Mouse (Mus musculus) layer of hippocampus, postnatal 10 days (tissue): Measurements from ENCODE around the gene Lysmd3. TPM values are rescaled to one million over a fixed set of nuclear protein-coding genes. Genes with fewer than 3 reads are reported as not detected.

Source experiments
- total RNA-seq, 2 experiments: library from RNA; stranded (reverse); gene quantifications; 2 replicates each; pipeline ENCODE4 v1.2.3; 2021

Lysmd3 gene
- total RNA-seq, 2 experiments from 2014 or later, result 8.7 to 13.1 TPM

Other genes with a start within 250 kb of the Lysmd3 start
- 1 to 10 TPM; 5.9 to 6.0 TPM for gene Adgrv1, start 24.5 kb upstream of the Lysmd3 start, total RNA-seq
- gene Polr3g, start 53.4 kb downstream of the Lysmd3 start, total RNA-seq, result 1 to 10 TPM; 3.0 to 3.8 TPM
- gene Mblac2, start 53.7 kb downstream of the Lysmd3 start, total RNA-seq, result 10 to 100 TPM; 34.3 to 36.5 TPM
- 100 to 1,000 TPM; 153 to 156 TPM for gene Cetn3, start 125.4 kb downstream of the Lysmd3 start, total RNA-seq